Mouse (Mus musculus): Measurements from ENCODE around the gene Il15.

Gene Il15

GRCm38 (mm10) chr8:82402686-82403330 is at the start of gene Il15:
TSS of gene Il15 (minus strand) at chr8:82403222.
- DNase-seq, result no peak

- no peak for DNase-seq
These were observed 41.9 kb upstream of the Il15 start for GRCm38 (mm10) chr8:82444897-82445296.

- DNase-seq, result no peak
These were observed 13.7 kb upstream of the Il15 start for GRCm38 (mm10) chr8:82416587-82417340.

- no peak for DNase-seq
These were observed 12.5 kb upstream of the Il15 start for GRCm38 (mm10) chr8:82415485-82415884.

GRCm38 (mm10) chr8:82410135-82410534 is 7.1 kb upstream of the Il15 start:
- no peak for DNase-seq

- no peak for DNase-seq
These were observed 4.0 kb upstream of the Il15 start for GRCm38 (mm10) chr8:82407060-82407459.

GRCm38 (mm10) chr8:82404068-82404467 is 1.0 kb upstream of the Il15 start:
- no peak for DNase-seq

GRCm38 (mm10) chr8:82402261-82402685 is 749 bp downstream of the Il15 start:
- DNase-seq, result no peak

GRCm38 (mm10) chr8:82401490-82401889 is 1.5 kb downstream of the Il15 start:
- DNase-seq, result no peak

GRCm38 (mm10) chr8:82401059-82401458 is 2.0 kb downstream of the Il15 start:
- no peak for DNase-seq

GRCm38 (mm10) chr8:82400376-82400775 is 2.6 kb downstream of the Il15 start:
- DNase-seq, result no peak

- no peak for DNase-seq
These were observed 4.5 kb downstream of the Il15 start for GRCm38 (mm10) chr8:82398546-82398945.

GRCm38 (mm10) chr8:82391258-82391657 is 11.8 kb downstream of the Il15 start:
- no peak for DNase-seq

GRCm38 (mm10) chr8:82388356-82388902 is 14.6 kb downstream of the Il15 start:
- no peak for DNase-seq

- DNase-seq, result no peak
These were observed 15.4 kb downstream of the Il15 start for GRCm38 (mm10) chr8:82387614-82388013.

- DNase-seq, result no peak
These were observed 17.2 kb downstream of the Il15 start for GRCm38 (mm10) chr8:82385867-82386266.

- DNase-seq, result no peak
These were observed 18.4 kb downstream of the Il15 start for GRCm38 (mm10) chr8:82384458-82385234.

- no peak for DNase-seq
These were observed 19.7 kb downstream of the Il15 start for GRCm38 (mm10) chr8:82383346-82383745.

- DNase-seq, result no peak
These were observed 20.7 kb downstream of the Il15 start for GRCm38 (mm10) chr8:82382316-82382715.

GRCm38 (mm10) chr8:82374470-82374869 is 28.6 kb downstream of the Il15 start:
- DNase-seq, result no peak

- no peak for DNase-seq
These were observed 30.2 kb downstream of the Il15 start for GRCm38 (mm10) chr8:82372846-82373245.

GRCm38 (mm10) chr8:82370657-82371056 is 32.4 kb downstream of the Il15 start:
- no peak for DNase-seq

GRCm38 (mm10) chr8:82361061-82361460 is 42.0 kb downstream of the Il15 start:
- DNase-seq, result no peak
